Mouse (Mus musculus) liver, adult 2 months (tissue): ENCODE measurements at regions not wholly inside any gene's neighbourhood (a gene's known extent, or its start where the extent isn't known, plus 50 kb on each side); places are given as distances from the start of the nearest gene placed in this dataset.

Experiments
- CTCF ChIP-seq: fragments of 200-500 bp; IDR thresholded peaks from 2 replicates; pipeline ENCODE4 v1.5.1; 2011; ENCODE audit warnings: low read depth, low read length, control low read depth
- POLR2A ChIP-seq: fragments of 200-500 bp; IDR thresholded peaks from 2 replicates; pipeline ENCODE4 v1.6.1; 2011; ENCODE audit warnings: low read length, control low read depth; ENCODE audit not compliant: insufficient read depth; ENCODE audit errors: extremely low read depth

DNA sequence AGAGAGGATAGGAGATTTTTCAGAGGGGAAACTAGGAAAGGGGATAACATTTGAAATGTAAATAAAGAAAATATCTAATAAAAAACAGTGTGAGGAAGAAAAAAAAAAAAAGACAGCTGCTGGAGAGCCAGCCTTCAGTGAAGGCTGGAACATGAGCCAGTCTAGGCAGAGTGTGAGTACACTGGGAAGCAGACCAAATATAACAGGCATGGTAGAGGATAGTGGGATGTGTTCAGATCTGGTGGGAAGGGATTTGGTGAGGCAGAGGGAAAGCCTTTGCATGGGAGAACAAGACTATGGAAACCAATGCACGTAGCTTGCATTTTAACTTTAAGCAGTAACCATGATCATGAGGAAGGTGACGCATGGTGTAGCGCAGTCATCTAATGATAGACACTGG lies 144.5 kb upstream of the Ube2e3 start:
- TF ChIP-seq POLR2A (no peak), CTCF (no peak)
